Mouse (Mus musculus) ES-E14 (cell line): ENCODE measurements around the gene Eif1ad. TPM values are rescaled to one million over a fixed set of nuclear protein-coding genes. Genes with fewer than 3 reads are reported as not detected.

Experiments used
- DNase-seq: peaks from one replicate; pipeline ENCODE4 v3.0.0-alpha.2; 2013; ENCODE audit warnings: low read depth, low spot score
- H3K27ac ChIP-seq: 2 replicates; pipeline ENCODE4 v1.5.1; 2012; ENCODE audit warnings: low read depth, mild to moderate bottlenecking, low read length, moderate library complexity, mixed read lengths; ENCODE audit not compliant: poor library complexity, insufficient read depth, severe bottlenecking
- H3K36me3 ChIP-seq: 2 replicates; pipeline ENCODE4 v1.6.1; 2012; ENCODE audit warnings: mild to moderate bottlenecking, low read length, moderate library complexity, mixed read lengths; ENCODE audit not compliant: control insufficient read depth, poor library complexity, insufficient read depth, severe bottlenecking
- H3K4me1 ChIP-seq, 2 experiments: fragments of 150-350 bp in 1 of 2; sonication (generic) in 1 of 2; 2 replicates each; pipeline ENCODE4 v1.6.1; 2012; ENCODE audit warnings: low read length in 2 of 2, mild to moderate bottlenecking in 1 of 2, mixed read lengths in 1 of 2; ENCODE audit not compliant: control insufficient read depth in 2 of 2, insufficient read depth in 2 of 2, poor library complexity in 1 of 2
- H3K4me3 ChIP-seq, 2 experiments: fragments of 150-350 bp in 1 of 2; sonication (generic) in 1 of 2; 2 replicates each; pipeline ENCODE4 v1.5.1; 2012; ENCODE audit warnings: low read length in 2 of 2, low read depth in 1 of 2, mild to moderate bottlenecking in 1 of 2, mixed read lengths in 1 of 2; ENCODE audit not compliant: insufficient read depth in 1 of 2, poor library complexity in 1 of 2, severe bottlenecking in 1 of 2
- H3K9ac ChIP-seq: 2 replicates; pipeline ENCODE4 v1.6.1; 2012; ENCODE audit warnings: low read depth, mild to moderate bottlenecking, low read length, mixed read lengths; ENCODE audit not compliant: poor library complexity, insufficient read depth, severe bottlenecking
- H3K9me3 ChIP-seq: fragments of 150-350 bp; sonication (generic); 2 replicates; pipeline ENCODE4 v1.6.1; 2012; ENCODE audit warnings: low read depth, mild to moderate bottlenecking, low read length; ENCODE audit not compliant: control insufficient read depth, insufficient read depth
- CHD2 ChIP-seq: IDR thresholded peaks from 2 replicates; pipeline ENCODE4 v1.6.1; 2014; ENCODE audit warnings: mild to moderate bottlenecking, low read depth, low read length, inconsistent platforms
- HCFC1 ChIP-seq: IDR thresholded peaks from 2 replicates; pipeline ENCODE4 v1.6.1; 2012; ENCODE audit warnings: low read length, inconsistent platforms, borderline replicate concordance; ENCODE audit not compliant: insufficient read depth
- MAFK ChIP-seq: IDR thresholded peaks from 2 replicates; pipeline ENCODE4 v1.6.1; 2014; ENCODE audit warnings: mild to moderate bottlenecking, low read depth, low read length, inconsistent platforms; ENCODE audit not compliant: insufficient read depth
- ZC3H11A ChIP-seq: IDR thresholded peaks from 2 replicates; pipeline ENCODE4 v1.6.1; 2012; ENCODE audit warnings: low read depth, mild to moderate bottlenecking, inconsistent platforms, low read length, borderline replicate concordance
- ZNF384 ChIP-seq: IDR thresholded peaks from 2 replicates; pipeline ENCODE4 v1.6.1; 2012; ENCODE audit warnings: low read depth, low read length, inconsistent platforms
- in situ Hi-C, 2 experiments: fragments of 600-800 bp; cut with MboI; formaldehyde crosslinking; loops; one replicate each; pipeline ENCODE4 v1.15.1; 2025; ENCODE audit warnings: low sequenced_read_pairs in 2 of 2, inconsistent platforms in 1 of 2; ENCODE audit not compliant: unreplicated experiment in 2 of 2
- total RNA-seq: library from RNA; depleted of rRNA; stranded (reverse); fragments of 300-350 nt; gene quantifications from 2 replicates; pipeline ENCODE4 v1.2.3, GENCODE M21; 2012; rRNA removed

Gene Eif1ad
- total RNA-seq, 1 experiment: 101 TPM

DNA sequence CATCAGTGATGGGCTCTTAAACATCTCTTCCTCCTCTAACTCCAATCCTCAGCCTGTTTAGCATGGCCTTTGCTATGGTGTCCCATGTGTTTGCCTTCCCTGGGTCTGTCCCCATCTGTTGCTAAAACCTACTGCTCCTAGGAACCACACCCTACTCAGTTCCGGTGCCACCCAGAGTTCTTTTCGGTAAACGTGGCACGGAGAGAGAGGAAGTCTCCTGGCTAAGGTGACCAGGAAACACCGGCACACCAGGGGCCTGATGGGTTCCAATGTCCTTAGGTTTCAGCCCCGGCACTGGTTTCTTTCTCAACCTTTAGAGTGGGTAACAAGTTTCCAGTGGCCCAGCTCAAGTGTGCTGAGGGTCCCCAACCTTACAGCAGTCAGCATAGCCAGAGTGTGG is 54.0 kb downstream of the Eif1ad start:
- H3K36me3 ChIP-seq: peaks cover 10% of the 10 kb centered on the region; the same call in 1 of the 2 replicates
- H3K27ac ChIP-seq: no peak overlapping the region
- no peak for DNase-seq
- peaks cover 3 to 6% of the 10 kb centered on the region in 2 experiments; a peak in 2 of 4 replicates for H3K4me1 ChIP-seq
- TF ChIP-seq ZC3H11A (no peak), ZNF384 (no peak), CHD2 (no peak), MAFK (no peak), HCFC1 (no peak)
- H3K9ac ChIP-seq: no peak overlapping the region
- H3K9me3 ChIP-seq: no peaks in the 10 kb centered on the region
- H3K4me3 ChIP-seq: no peak overlapping the region
- in situ Hi-C loops: no loop called here

Other genes with a start within 250 kb of the Eif1ad start
- 14.7 and 22.9 TPM in 2 replicates for gene Klc2, start 248.2 kb upstream of the Eif1ad start, total RNA-seq
- 5.4 and 7.2 TPM in 2 replicates for gene Pacs1, start 93.6 kb upstream of the Eif1ad start, total RNA-seq
- 165 and 175 TPM in 2 replicates for gene Sf3b2, start 71.3 kb upstream of the Eif1ad start, total RNA-seq
- gene Gal3st3, start 68.4 kb upstream of the Eif1ad start, total RNA-seq: 2.1 and 3.2 TPM in 2 replicates
- gene Catsper1, start 31.0 kb upstream of the Eif1ad start, total RNA-seq: not detected in 2 replicates
- gene Cst6, start 17.2 kb upstream of the Eif1ad start, total RNA-seq: 1.1 and 2.1 TPM in 2 replicates
- 213 and 281 TPM in 2 replicates for gene Banf1, start 427 bp downstream of the Eif1ad start, total RNA-seq
- gene Sart1, start 22.0 kb downstream of the Eif1ad start, total RNA-seq: 111 and 118 TPM in 2 replicates
- gene Tsga10ip, start 35.8 kb downstream of the Eif1ad start, total RNA-seq: 1.5 and 2.7 TPM in 2 replicates
- 121 and 124 TPM in 2 replicates for gene Drap1, start 58.2 kb downstream of the Eif1ad start, total RNA-seq
- gene AI837181, start 58.4 kb downstream of the Eif1ad start, total RNA-seq: 13.8 and 13.9 TPM in 2 replicates
- 1.0 and 3.0 TPM in 2 replicates for gene Fosl1, start 80.8 kb downstream of the Eif1ad start, total RNA-seq
- 4.9 and 5.4 TPM in 2 replicates for gene Ccdc85b, start 91.2 kb downstream of the Eif1ad start, total RNA-seq
- 52.4 and 62.0 TPM in 2 replicates for gene Fibp, start 93.9 kb downstream of the Eif1ad start, total RNA-seq
- gene Ctsw, start 101.8 kb downstream of the Eif1ad start, total RNA-seq: 4.5 and 11.7 TPM in 2 replicates
- 18.0 and 23.9 TPM in 2 replicates for gene Efemp2, start 107.2 kb downstream of the Eif1ad start, total RNA-seq
- gene Mus81, start 121.7 kb downstream of the Eif1ad start, total RNA-seq: 31.3 and 36.4 TPM in 2 replicates
- gene Cfl1, start 123.7 kb downstream of the Eif1ad start, total RNA-seq: 775 and 955 TPM in 2 replicates
- gene 1700020D05Rik, start 137.0 kb downstream of the Eif1ad start, total RNA-seq: 1.7 and 1.8 TPM in 2 replicates
- gene Snx32, start 143.8 kb downstream of the Eif1ad start, total RNA-seq: 3.3 and 5.0 TPM in 2 replicates
- 0.58 and 1.1 TPM in 2 replicates for gene Ovol1, start 193.9 kb downstream of the Eif1ad start, total RNA-seq
- gene Ap5b1, start 201.3 kb downstream of the Eif1ad start, total RNA-seq: 6.4 and 9.5 TPM in 2 replicates
- 87.9 and 99.5 TPM in 2 replicates for gene Rnaseh2c, start 235.1 kb downstream of the Eif1ad start, total RNA-seq
- gene Kat5, start 243.5 kb downstream of the Eif1ad start, total RNA-seq: 52.2 and 75.6 TPM in 2 replicates